Mouse (Mus musculus) liver, adult (tissue): ENCODE measurements around the gene BC004004.

Source experiments
- GATA4 ChIP-seq: IDR thresholded peaks from 2 replicates; pipeline ENCODE4 v1.6.1; 2014; ENCODE audit warnings: mild to moderate bottlenecking, low read length; ENCODE audit not compliant: insufficient replicate concordance

Gene BC004004

GRCm38 (mm10) chr17:29342010-29342910 lies 73.7 kb downstream of the BC004004 start:
- TF ChIP-seq GATA4: no peak

- no peak for TF ChIP-seq GATA4
These were observed 74.7 kb downstream of the BC004004 start for GRCm38 (mm10) chr17:29343241-29343640.

DNA sequence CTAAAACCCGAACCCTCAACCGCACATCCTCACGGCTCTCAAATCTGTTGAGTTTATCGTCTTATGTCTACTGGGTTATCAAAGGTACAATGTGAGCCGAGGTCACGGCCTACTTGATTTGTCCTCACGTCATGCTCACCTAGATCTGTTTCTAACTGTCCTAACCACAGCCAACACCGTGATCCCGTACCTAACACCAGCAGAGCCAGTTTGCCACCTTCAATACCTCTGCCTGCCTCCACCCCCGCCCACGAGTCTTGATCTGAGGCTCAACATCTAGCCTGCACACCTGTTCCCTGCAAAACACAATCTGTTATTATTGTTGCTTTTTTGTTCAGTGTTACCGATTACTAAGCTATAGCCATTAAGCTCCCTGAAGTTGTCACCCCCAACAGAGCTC lies 76.7 kb downstream of the BC004004 start:
- no peak for TF ChIP-seq GATA4

GRCm38 (mm10) chr17:29346496-29347125 lies 78.0 kb downstream of the BC004004 start:
- no peak for TF ChIP-seq GATA4

- TF ChIP-seq GATA4: no peak
These were observed 78.6 kb downstream of the BC004004 start for GRCm38 (mm10) chr17:29347126-29347644.

GRCm38 (mm10) chr17:29347645-29348256 lies 79.2 kb downstream of the BC004004 start, which contains the start of gene Mtch1:
TSS of gene Mtch1 (minus strand) at chr17:29347934.
- peak; percentile 31; the same call in 1 of the 2 replicates for TF ChIP-seq GATA4

DNA sequence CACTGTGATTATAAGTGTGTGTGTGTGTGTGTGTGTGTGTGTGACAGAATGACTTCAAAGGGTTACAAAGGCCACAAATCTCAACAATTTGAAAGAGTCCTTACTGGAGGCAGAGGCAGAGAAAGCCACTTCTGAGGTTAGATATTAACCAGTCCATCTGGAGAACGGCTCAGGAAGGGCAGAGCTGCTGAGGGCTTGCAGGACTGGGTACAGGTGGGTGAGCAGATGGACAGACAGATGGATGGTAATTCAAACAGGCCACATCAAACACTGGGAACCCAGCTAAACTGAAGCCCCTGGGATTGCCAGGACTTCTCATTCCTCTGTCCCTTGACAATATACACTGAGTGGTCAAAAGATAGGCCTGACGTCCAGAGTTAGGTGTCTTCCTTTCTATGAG lies 80.4 kb downstream of the BC004004 start:
- no peak for TF ChIP-seq GATA4

GRCm38 (mm10) chr17:29355461-29355840 lies 86.9 kb downstream of the BC004004 start:
- TF ChIP-seq GATA4: no peak

GRCm38 (mm10) chr17:29355841-29356478 lies 87.4 kb downstream of the BC004004 start:
- no peak for TF ChIP-seq GATA4

DNA sequence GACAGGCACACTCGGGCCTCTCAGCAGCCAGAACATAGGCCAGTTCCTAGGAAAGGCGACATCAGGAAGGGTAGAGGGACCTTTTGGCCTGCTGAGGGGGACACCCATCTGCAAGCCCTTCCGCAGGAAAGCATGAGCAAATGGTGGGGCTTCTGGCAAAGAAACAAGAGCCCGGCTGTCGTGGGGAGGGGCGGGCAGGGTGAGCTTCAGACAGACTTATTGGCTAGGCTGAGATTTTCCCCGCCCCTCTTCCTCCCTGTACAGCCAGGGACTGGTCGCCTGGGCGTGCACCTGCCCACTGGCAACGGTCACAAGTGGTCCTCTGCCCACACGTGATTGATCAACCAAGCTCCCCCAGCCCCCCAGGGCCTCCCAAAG lies 87.9 kb downstream of the BC004004 start:
- TF ChIP-seq GATA4: peak; percentile 39; the same call in 1 of the 2 replicates

DNA sequence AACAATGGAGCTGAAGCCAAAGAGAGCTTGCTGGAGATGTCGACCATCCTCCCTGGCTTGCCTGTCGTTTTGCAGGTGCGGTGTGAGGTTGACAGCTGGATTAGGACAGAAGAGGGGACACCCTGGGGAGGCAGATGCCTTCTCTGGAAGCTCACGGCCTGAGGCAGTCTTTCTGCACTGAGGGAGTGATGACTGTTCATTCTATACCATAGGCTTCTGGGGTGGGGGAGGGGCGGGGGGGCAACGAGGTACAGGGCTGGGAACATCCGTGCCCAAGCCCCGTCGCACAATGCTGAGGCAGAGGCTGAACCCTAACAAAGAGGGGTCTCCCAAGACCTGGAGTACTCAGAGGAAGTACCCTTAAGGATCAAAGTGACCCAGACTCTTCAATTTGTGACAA lies 88.3 kb downstream of the BC004004 start:
- no peak for TF ChIP-seq GATA4

DNA sequence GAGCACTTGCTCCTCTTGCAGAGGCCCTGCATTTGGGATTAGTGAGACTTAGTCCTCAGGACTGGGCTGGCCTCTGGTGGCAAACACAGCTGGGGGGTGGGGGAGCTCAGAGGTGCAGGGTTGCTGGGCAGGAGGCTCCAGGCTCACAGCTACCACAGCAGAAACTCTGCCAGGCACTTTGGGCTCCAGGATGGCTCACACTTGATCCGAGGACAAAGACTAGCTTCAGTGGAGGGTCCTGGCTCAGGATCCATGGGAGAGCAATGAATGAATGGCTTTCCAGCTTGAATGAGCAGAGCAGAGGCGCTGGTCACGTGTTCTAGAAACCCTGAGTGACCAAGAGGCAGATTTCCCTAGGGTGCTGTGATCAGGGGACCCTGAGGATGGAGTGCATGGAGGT lies 90.3 kb downstream of the BC004004 start:
- no peak for TF ChIP-seq GATA4

GRCm38 (mm10) chr17:29360761-29361221 lies 92.2 kb downstream of the BC004004 start, which contains the start of gene Fgd2:
TSS of gene Fgd2 (plus strand) at chr17:29360914.
- TF ChIP-seq GATA4: no peak

GRCm38 (mm10) chr17:29361982-29362691 lies 93.5 kb downstream of the BC004004 start:
- TF ChIP-seq GATA4: no peak
